Mouse (Mus musculus) heart, postnatal 0 days (tissue): ENCODE results near the gene Slc43a2.

ENCODE experiments used
- CTCF ChIP-seq: IDR thresholded peaks from 2 replicates; pipeline ENCODE4 v1.5.1; 2016; ENCODE audit warnings: antibody characterized with exemption, control low read depth, low read depth
- EP300 ChIP-seq: IDR thresholded peaks from 2 replicates; pipeline ENCODE4 v1.6.1; 2016; ENCODE audit warnings: antibody characterized with exemption, low read depth

GRCm38 (mm10) chr11:75508162-75508561 is 23.3 kb upstream of the Slc43a2 start:
- TF ChIP-seq CTCF = no peak
- TF ChIP-seq EP300 = no peak
